9 mouse cellular contexts compared by ENCODE assay signal in genomic region chr3:146051277-146052007, GRCm38 (mm10). TPM values are rescaled to one million over a fixed set of nuclear protein-coding genes. Genes with fewer than 3 reads are reported as not detected.
DNase-seq lines count a peak whose midpoint lies in the region; ATAC-seq and TF ChIP-seq lines count a peak whose summit lies in the region.
"Had no signal": no experiment of that assay in that cellular context is flagged by ENCODE, and none has a peak within 500 bp of the region (broad histone marks: within the 10 kb centered on the region; RNA-seq: fewer than 3 reads in every experiment).

No protein-coding gene starts in this region.

- H3K36me3 ChIP-seq in heart, embryonic 10.5 days, result no peaks in the 10 kb centered on the region
- no peaks in the 10 kb centered on the region for H3K36me3 ChIP-seq in hindbrain, embryonic 15.5 days
- no peaks in the 10 kb centered on the region for H3K36me3 ChIP-seq in midbrain, postnatal 0 days (ENCODE audit: insufficient read depth, low read length)

- no peak for DNase-seq in heart, embryonic 10.5 days (ENCODE audit: low spot score)
- DNase-seq in heart, postnatal 25 days (ENCODE audit: low spot score), result no peak
- DNase-seq in CD4-positive, CD25-positive, alpha-beta regulatory T cell, adult 2 months (ENCODE audit: low read depth, low spot score), result peak; percentile 22
- DNase-seq in brain, embryonic 18.5 days (ENCODE audit: low read depth, low spot score), result peak; percentile 34
- peak; percentile 88 for DNase-seq in midbrain, postnatal 0 days (ENCODE audit: low spot score)
- DNase-seq in thymus, postnatal 36 days, result no peak
- DNase-seq in thymus, adult 18-20 months, result no peak

- H3K4me1 ChIP-seq in heart, embryonic 10.5 days, result peaks cover 49% of the 10 kb centered on the region
- peaks cover 10% of the 10 kb centered on the region for H3K4me1 ChIP-seq in hindbrain, embryonic 15.5 days (replicated peaks)
- H3K4me1 ChIP-seq in midbrain, postnatal 0 days (ENCODE audit: insufficient read depth, low read length), result no peaks in the 10 kb centered on the region

- intact Hi-C loops in heart, postnatal 25 days (cut with DNase I), result loop anchor here (5.0 kb wide), 1 partner anchor 99 kb away; no protein-coding TSS in a partner anchor

- H3K27ac ChIP-seq in heart, embryonic 10.5 days, result 0 out of 2 replicates have a peak overlapping the region, but pooled peaks have one; percentile 47
- no peak overlapping the region for H3K27ac ChIP-seq in hindbrain, embryonic 15.5 days (replicated peaks)
- H3K27ac ChIP-seq in midbrain, postnatal 0 days (ENCODE audit: low read depth, low read length), result no peak overlapping the region

- no peaks in the 10 kb centered on the region for H3K27me3 ChIP-seq in heart, embryonic 10.5 days (ENCODE audit: insufficient read depth, poor library complexity, severe bottlenecking)
- no peaks in the 10 kb centered on the region for H3K27me3 ChIP-seq in hindbrain, embryonic 15.5 days
- H3K27me3 ChIP-seq in midbrain, postnatal 0 days (ENCODE audit: insufficient read depth, low read length), result no peaks in the 10 kb centered on the region; the same call in 1 of the 2 replicates

- no peaks in the 10 kb centered on the region for H3K9me3 ChIP-seq in heart, embryonic 10.5 days
- no peaks in the 10 kb centered on the region for H3K9me3 ChIP-seq in hindbrain, embryonic 15.5 days
- H3K9me3 ChIP-seq in midbrain, postnatal 0 days (ENCODE audit: low read length), result no peaks in the 10 kb centered on the region
- H3K9me3 ChIP-seq: megakaryocyte, embryonic 14.5 days had no signal

- WGBS in heart, embryonic 10.5 days, result 60% methylated on average over 11 of the region's 11 CpGs
- WGBS in hindbrain, embryonic 15.5 days, result 20% methylated on average over 11 of the region's 11 CpGs
- WGBS in midbrain, postnatal 0 days, result 24% methylated on average over 11 of the region's 11 CpGs

- no peak overlapping the region for H3K4me3 ChIP-seq in heart, embryonic 10.5 days
- H3K4me3 ChIP-seq in hindbrain, embryonic 15.5 days, result no peak overlapping the region
- H3K4me3 ChIP-seq in midbrain, postnatal 0 days (ENCODE audit: low read depth, low read length), result no peak overlapping the region
- H3K4me3 ChIP-seq: megakaryocyte, embryonic 14.5 days had no signal

- no peak overlapping the region for H3K4me2 ChIP-seq in hindbrain, embryonic 15.5 days
- no peak overlapping the region for H3K4me2 ChIP-seq in midbrain, postnatal 0 days (ENCODE audit: low read depth, low read length, poor library complexity, severe bottlenecking)

- peak; percentile 81 for ATAC-seq in hindbrain, embryonic 15.5 days (ENCODE audit: low FRiP score, low read depth)
- peak; percentile 72 for ATAC-seq in midbrain, postnatal 0 days (ENCODE audit: low FRiP score)

- no peak overlapping the region for H3K9ac ChIP-seq in hindbrain, embryonic 15.5 days
- no peak overlapping the region for H3K9ac ChIP-seq in midbrain, postnatal 0 days (replicated peaks; ENCODE audit: low read length, poor library complexity, severe bottlenecking)

- TF ChIP-seq CTCF in midbrain, postnatal 0 days (IDR thresholded peaks at IDR 0.05), result no peak

RNA-seq across cellular contexts. Expression of gene Wdr63, which starts 56.5 kb away (rescaled TPM):
- 0.38 and 0.48 TPM in 2 replicates for polyA plus RNA-seq in heart, embryonic 10.5 days (2016; fragmentation: Nextera tagmentation; extraction: Ambion mirVana)
- total RNA-seq in heart, postnatal 25 days (2021), result not detected
- 0.79 and 1.7 TPM in 2 replicates for polyA plus RNA-seq in hindbrain, embryonic 15.5 days (2015; fragmentation: Nextera tagmentation; extraction: Ambion mirVana)
- total RNA-seq in midbrain, postnatal 0 days (2014; rRNA removed), result 0.80 and 1.3 TPM in 2 replicates
- 1.0 and 1.1 TPM in 2 replicates for polyA plus RNA-seq in midbrain, postnatal 0 days (2015; fragmentation: Nextera tagmentation; extraction: Ambion mirVana)

Comparison
In these comparisons a context has a peak if more than half of its experiments do, and no peak if none do; other contexts are left out.
1. DNase-seq: peak in CD4-positive, CD25-positive, alpha-beta regulatory T cell, adult 2 months (single experiment), brain, embryonic 18.5 days (single experiment) and midbrain, postnatal 0 days (single experiment); none in heart, embryonic 10.5 days (single experiment), heart, postnatal 25 days (single experiment), thymus, postnatal 36 days (0 of 2) and thymus, adult 18-20 months (0 of 2).